Mouse (Mus musculus) E14TG2a.4 (cell line): ENCODE measurements at regions not wholly inside any gene's neighbourhood (a gene's known extent, or its start where the extent isn't known, plus 50 kb on each side); places are given as distances from the start of the nearest gene placed in this dataset.

ENCODE experiments used
- CTCF ChIP-seq: conservative IDR thresholded peaks from 2 replicates; pipeline ENCODE4 v1.5.1; 2014; ENCODE audit warnings: low read length
- NANOG ChIP-seq: IDR thresholded peaks from 2 replicates; pipeline ENCODE4 v1.6.1; 2014; ENCODE audit warnings: borderline replicate concordance, low read length, mixed read lengths

DNA sequence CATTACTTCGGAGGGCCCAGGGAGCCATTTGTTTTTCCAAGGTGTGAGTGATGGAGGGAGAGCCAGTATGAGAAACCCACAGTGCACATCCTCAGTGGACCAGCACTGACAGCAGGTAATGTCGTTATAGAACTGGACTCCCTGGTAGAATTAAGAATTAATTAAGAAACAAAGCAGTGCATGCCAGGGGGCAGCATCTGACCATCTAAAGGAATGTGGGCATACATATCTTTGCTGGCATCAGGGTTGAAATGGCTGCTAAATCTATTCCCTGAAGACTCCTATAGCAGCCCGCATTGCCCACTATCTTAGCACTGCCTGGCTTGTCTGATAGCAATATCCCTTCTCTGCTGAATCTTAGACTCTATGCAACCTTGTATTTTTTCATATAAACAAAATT is 1076.1 kb upstream of the Gm7489 start:
- TF ChIP-seq CTCF = no peak
- no peak for TF ChIP-seq NANOG
